Mouse (Mus musculus): Measurements from ENCODE around the gene AC134908.4. TPM values are rescaled to one million over a fixed set of nuclear protein-coding genes. Genes with fewer than 3 reads are reported as not detected.

Gene AC134908.4
- polyA plus RNA-seq, 1 experiment: 0.12 TPM

DNA sequence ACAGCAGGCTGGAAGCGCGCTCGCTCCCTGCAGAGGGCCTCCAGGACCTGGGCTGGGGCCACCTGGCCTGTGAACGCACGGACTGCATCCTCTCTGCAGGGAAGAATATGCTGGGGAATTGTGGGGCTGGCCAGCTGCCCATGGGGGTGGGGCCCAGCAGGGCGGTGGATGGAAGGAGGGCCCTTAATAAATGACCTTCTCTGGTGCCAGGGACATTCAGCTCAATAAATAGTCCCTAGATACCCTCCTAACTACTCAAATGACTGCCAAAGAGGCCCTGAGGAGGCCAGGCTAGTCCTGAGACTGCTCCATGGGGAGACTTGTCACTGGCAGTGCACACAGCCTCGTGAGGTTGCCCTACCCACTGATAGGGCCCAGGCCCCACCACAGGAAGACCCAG is 12.4 kb downstream of the AC134908.4 start:
- DNase-seq (ENCODE audit: low read depth): no peak
- TF ChIP-seq CTCF (IDR thresholded peaks at IDR 0.05; ENCODE audit: borderline replicate concordance, extremely low read depth, insufficient read depth, insufficient read length) (no peak), POLR2A (IDR thresholded peaks at IDR 0.05; ENCODE audit: borderline replicate concordance, extremely low read depth, insufficient read depth, insufficient read length, poor library complexity, severe bottlenecking) (no peak)

DNA sequence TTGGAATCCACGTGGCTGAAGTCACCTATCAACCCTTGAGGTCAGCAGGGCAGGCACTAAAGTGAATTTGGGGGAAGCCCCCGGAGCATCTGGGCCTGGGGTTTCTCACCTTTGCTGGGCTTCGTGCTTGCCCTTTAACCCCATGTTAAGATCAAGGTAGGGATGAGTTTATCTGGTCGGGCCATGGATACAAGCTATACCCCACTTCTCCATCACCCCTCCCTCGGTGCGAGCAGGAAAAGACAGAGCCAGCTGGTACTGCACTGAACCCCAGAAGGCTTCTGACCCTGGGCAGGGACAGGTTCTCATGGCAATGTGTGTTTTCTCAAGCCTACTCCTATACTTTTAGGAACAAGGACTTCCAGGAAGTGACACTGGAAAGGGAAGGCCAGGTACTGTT is 14.1 kb downstream of the AC134908.4 start:
- TF ChIP-seq POLR2A (IDR thresholded peaks at IDR 0.05; ENCODE audit: borderline replicate concordance, extremely low read depth, insufficient read depth, insufficient read length, poor library complexity, severe bottlenecking): no peak
- no peak for TF ChIP-seq CTCF (IDR thresholded peaks at IDR 0.05; ENCODE audit: borderline replicate concordance, extremely low read depth, insufficient read depth, insufficient read length)
- DNase-seq (ENCODE audit: low read depth): no peak

DNA sequence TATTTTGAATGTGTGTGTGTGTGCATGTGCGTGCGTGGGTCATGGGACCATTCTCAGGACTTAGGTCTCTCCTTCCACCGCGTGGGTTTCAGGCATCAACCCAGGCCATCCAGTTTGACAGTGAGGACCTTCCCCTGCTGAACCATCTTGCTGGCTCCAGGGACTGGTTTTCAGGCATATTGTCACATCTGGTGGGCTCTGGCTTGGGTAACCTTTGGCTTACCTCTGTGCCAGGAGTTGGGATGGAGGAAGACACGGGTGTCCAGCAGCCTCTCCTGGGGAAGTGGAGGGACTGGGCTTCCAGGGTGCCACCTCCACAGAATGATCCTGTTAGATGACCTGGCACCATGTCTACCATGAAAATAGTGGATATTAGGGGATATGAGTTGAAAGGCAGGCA is 17.5 kb downstream of the AC134908.4 start:
- DNase-seq (ENCODE audit: low read depth): no peak
- TF ChIP-seq CTCF (IDR thresholded peaks at IDR 0.05; ENCODE audit: borderline replicate concordance, extremely low read depth, insufficient read depth, insufficient read length) (no peak), POLR2A (IDR thresholded peaks at IDR 0.05; ENCODE audit: borderline replicate concordance, extremely low read depth, insufficient read depth, insufficient read length, poor library complexity, severe bottlenecking) (no peak)

DNA sequence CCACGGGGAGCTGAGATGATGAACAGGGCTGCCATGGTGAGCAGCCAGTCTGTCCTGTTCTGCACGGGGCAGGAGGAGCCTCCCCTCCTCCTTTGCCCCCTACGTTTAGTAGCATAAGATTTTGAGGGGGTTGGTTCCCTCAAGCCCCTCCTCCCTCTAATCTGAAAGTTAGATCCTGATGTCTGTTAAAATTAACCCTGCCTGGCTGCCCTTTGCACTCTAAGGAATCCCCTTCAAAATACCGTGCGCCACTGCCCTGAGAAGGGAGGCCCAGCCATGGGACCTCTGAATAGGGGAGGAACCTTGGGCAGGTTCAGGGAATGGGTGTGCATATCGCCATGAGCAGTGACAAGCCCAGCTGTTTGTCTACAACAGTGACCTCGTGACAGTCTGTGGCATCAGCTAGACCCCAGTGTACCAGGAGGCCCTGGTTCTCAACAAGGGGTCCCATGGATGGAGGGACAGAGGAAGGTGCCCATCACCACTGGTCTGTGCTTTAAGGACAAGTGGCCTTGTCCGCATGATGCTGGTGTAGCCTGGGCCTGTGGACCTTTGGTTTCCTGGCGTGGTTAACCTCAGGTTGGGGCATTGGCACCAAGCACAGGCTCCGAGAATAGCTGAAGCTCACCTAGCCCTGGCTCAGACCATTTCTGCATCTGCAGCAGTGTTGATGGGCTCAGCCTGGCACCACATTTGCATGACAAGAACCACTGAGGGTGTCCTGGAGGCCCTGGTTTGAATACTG is 20.0 kb downstream of the AC134908.4 start:
- TF ChIP-seq POLR2A (IDR thresholded peaks at IDR 0.05; ENCODE audit: borderline replicate concordance, extremely low read depth, insufficient read depth, insufficient read length, poor library complexity, severe bottlenecking) (no peak), CTCF (IDR thresholded peaks at IDR 0.05; ENCODE audit: borderline replicate concordance, extremely low read depth, insufficient read depth, insufficient read length) (no peak)

DNA sequence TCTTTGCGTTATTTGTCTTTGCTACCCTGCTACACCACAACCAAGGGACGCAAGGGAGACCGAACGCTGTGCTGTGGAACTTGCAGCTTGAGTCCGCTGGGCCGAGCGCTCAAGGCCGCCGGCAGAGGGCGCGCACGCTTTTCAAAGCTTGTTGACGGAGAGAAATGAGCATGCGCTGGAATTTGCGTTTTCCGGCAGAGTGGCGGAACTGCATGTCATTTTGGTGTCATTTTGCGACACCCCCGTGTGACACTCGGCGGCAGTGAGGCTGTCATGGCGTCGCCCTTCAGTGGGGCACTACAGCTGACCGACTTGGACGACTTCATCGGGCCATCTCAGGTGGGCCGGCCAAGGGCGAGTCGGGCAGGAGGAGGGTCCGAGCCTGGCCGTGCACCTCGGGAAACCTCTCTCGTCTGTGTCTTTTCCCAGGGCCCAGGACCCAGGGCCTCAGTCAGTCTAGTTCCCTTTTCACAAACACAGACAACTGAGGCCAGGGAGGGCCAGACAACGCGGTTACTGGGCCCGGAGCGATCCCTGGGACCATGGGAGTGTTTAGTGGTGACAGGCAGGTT is 21.8 kb downstream of the AC134908.4 start, which contains the start of gene Narfl:
Gene Narfl, plus strand, starts transcription at position 228 of the 572 bp plus-strand sequence.
- peak; percentile 96 for TF ChIP-seq CTCF (IDR thresholded peaks at IDR 0.05; ENCODE audit: borderline replicate concordance, extremely low read depth, insufficient read depth, insufficient read length)
- TF ChIP-seq POLR2A (IDR thresholded peaks at IDR 0.05; ENCODE audit: borderline replicate concordance, extremely low read depth, insufficient read depth, insufficient read length, poor library complexity, severe bottlenecking): peak; percentile 65; the same call in 1 of the 2 replicates
- DNase-seq (ENCODE audit: low read depth): peak; percentile 99

More for the DNA sequence above, 20.0 kb downstream of the AC134908.4 start:
- no peak for DNase-seq (ENCODE audit: low read depth)

DNA sequence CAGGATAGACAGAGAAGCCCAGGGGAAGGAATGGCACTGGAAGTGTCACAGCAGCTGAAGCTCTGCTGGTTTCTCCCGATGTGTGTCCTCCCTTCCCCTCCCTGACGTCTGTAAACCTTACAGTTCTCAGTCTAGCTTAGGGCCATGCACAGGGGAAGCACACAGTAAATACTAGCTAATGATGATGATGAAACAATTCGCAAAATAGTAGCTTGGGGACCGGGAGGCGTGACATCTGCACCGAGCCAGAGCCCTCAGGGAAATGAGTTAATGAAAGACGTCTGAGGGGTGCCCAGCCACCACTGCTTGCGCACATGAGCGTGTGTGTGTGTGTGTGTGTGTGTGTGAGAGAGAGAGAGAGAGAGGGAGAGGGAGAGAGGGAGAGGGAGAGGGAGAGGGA is 26.1 kb downstream of the AC134908.4 start:
- DNase-seq (ENCODE audit: low read depth): no peak
- TF ChIP-seq CTCF (IDR thresholded peaks at IDR 0.05; ENCODE audit: borderline replicate concordance, extremely low read depth, insufficient read depth, insufficient read length): no peak
- TF ChIP-seq POLR2A (IDR thresholded peaks at IDR 0.05; ENCODE audit: borderline replicate concordance, extremely low read depth, insufficient read depth, insufficient read length, poor library complexity, severe bottlenecking): no peak

DNA sequence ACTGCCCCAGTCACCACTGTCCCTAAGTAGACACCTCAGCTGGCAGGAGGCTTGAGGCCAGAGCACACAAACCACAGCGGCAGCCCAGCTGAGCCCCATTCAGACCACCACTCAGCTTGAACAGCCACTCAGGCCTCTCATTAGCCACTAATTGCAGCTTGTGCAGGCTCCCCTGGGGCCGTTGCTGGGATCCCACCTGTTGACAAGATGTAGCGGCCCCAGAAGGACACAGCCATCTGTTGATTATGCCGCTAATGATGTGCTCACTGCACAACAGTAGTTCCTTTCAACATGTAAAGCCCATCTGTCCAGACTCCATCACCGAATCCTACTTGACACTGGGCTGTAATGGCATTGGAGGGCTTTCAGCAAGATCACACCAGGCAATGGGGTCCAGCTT is 29.6 kb downstream of the AC134908.4 start:
- DNase-seq (ENCODE audit: low read depth): peak; percentile 87
- TF ChIP-seq CTCF (IDR thresholded peaks at IDR 0.05; ENCODE audit: borderline replicate concordance, extremely low read depth, insufficient read depth, insufficient read length): no peak
- TF ChIP-seq POLR2A (IDR thresholded peaks at IDR 0.05; ENCODE audit: borderline replicate concordance, extremely low read depth, insufficient read depth, insufficient read length, poor library complexity, severe bottlenecking): no peak

DNA sequence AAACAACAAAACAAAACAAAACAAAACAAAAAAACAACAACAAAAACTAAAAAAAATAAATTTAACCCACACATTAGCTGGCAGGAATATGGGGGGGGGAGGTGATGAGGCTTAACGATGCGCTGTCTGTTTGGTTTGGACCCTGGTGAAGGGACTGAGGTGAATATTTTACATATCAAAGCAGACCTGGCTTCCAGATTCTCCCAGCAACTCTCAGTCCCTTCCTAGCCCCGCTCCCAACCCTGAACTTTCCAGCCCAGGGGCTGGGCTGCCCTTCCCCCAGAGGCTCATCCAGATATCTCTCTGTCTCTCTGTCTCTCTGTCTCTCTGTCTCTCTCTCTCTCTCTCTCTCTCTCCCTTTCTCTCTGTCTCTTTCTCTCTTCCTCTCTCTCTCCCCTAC is 32.9 kb downstream of the AC134908.4 start:
- TF ChIP-seq CTCF (IDR thresholded peaks at IDR 0.05; ENCODE audit: borderline replicate concordance, extremely low read depth, insufficient read depth, insufficient read length) (no peak), POLR2A (IDR thresholded peaks at IDR 0.05; ENCODE audit: borderline replicate concordance, extremely low read depth, insufficient read depth, insufficient read length, poor library complexity, severe bottlenecking) (no peak)
- no peak for DNase-seq (ENCODE audit: low read depth)

DNA sequence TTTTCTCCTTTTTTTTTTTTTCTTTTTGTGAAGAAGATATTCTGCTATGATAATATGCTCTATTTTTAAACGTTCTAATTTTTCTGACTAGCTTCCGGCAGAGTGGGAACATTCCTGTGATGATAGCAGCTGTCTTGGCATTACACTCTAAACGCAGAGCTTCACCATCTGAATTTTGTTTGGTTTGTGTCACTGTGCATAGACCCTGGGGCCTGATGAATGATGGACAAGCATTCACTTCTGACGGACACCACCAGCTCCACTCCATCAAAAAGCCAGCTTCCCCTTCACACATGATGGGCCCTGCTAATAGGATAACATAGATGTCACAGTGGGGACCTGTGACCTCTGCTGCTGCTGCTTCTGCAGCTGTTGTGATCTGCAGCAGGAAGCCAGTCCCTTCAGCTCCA is 33.9 kb downstream of the AC134908.4 start:
- DNase-seq (ENCODE audit: low read depth): no peak

DNA sequence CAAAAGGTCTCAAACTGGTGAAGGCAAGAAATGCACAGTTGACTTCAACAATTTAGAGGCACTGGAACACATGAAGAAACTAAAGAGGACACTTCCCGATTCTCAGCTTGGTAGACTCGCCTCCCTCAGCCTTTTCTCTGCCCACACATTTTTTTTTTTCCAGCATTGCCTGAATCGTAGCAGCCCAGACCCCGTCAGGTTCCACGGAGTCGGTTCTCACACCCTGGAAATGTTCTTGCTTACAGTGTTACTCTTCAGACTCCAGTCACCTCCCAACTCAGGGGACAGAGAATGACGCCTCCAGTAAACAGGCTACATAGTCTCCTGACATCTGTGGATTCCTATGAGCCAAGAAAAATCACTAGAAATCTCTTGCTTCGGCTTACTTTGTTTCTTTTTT is 35.3 kb downstream of the AC134908.4 start:
- TF ChIP-seq CTCF (IDR thresholded peaks at IDR 0.05; ENCODE audit: borderline replicate concordance, extremely low read depth, insufficient read depth, insufficient read length) (no peak), POLR2A (IDR thresholded peaks at IDR 0.05; ENCODE audit: borderline replicate concordance, extremely low read depth, insufficient read depth, insufficient read length, poor library complexity, severe bottlenecking) (no peak)
- DNase-seq (ENCODE audit: low read depth): no peak

More for the DNA sequence above, 33.9 kb downstream of the AC134908.4 start:
- TF ChIP-seq POLR2A (IDR thresholded peaks at IDR 0.05; ENCODE audit: borderline replicate concordance, extremely low read depth, insufficient read depth, insufficient read length, poor library complexity, severe bottlenecking): no peak
- TF ChIP-seq CTCF (IDR thresholded peaks at IDR 0.05; ENCODE audit: borderline replicate concordance, extremely low read depth, insufficient read depth, insufficient read length): no peak

DNA sequence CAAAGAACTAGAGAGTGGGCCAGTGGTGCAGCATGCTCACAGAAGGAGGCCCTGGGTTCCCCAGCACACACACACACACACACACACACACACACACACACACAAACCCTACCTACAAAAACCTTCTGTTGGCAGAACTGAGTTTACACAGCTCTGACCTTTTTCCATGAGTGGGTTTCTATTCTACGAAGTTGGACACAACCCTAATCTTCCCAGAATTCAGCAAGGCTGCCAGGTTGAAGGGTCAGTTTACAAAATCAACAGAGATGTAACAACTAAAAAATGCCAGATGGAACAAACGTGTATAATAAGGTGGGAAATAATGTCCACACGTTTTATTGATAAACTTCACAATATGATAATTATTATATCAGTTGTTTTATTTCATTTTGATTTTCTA is 37.8 kb downstream of the AC134908.4 start:
- TF ChIP-seq CTCF (IDR thresholded peaks at IDR 0.05; ENCODE audit: borderline replicate concordance, extremely low read depth, insufficient read depth, insufficient read length) (no peak), POLR2A (IDR thresholded peaks at IDR 0.05; ENCODE audit: borderline replicate concordance, extremely low read depth, insufficient read depth, insufficient read length, poor library complexity, severe bottlenecking) (no peak)

More for the DNA sequence above, 37.8 kb downstream of the AC134908.4 start:
- DNase-seq (ENCODE audit: low read depth): no peak

Data from brain, embryonic 14.5 days (tissue).